8 mouse cellular contexts compared by ENCODE assay signal in the genomic region with DNA sequence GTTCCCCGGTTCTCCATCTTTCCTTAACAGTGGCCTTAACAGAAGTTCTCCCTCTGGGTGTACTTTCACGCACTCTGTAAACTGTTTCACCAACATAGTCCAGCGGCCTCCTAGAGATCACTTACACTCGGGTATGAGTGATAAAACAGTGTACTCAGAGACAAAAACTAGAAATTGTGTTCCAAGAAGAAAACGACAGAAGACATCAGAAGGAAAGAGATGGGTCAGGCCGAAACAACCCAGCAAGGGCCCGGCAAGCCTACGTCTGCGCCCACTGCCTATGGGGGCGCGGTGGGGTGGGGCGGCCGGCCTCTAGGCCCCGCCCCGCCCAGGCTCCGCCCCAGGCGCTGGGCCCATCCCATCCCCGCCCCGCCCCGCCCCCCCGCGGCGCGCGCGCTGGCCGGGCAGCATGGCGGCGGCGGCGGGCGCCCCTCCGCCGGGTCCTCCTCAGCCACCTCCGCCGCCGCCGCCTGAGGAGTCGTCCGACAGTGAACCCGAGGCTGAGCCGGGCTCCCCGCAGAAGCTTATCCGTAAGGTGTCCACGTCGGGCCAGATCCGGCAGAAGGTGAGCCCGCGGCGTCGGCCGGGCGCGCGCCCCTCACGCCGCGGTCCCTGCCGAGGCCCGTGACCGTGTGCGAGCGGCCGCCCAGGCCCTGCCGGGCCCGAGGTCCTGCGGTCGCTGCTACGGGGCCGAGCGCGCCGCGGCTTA. TPM values are rescaled to one million over a fixed set of nuclear protein-coding genes. Genes with fewer than 3 reads are reported as not detected.
DNase-seq lines count a peak whose midpoint lies in the region; ATAC-seq lines count a peak whose summit lies in the region.

Gene Dgkd, plus strand, starts transcription at position 396 of the 709 bp plus-strand sequence.

- H3K9ac ChIP-seq in limb, embryonic 13.5 days: peak within 1 kb of the TSS; percentile 94
- peak within 1 kb of the TSS; percentile 87 for H3K9ac ChIP-seq in midbrain, embryonic 14.5 days (replicated peaks; ENCODE audit: low read length)

- ATAC-seq in limb, embryonic 13.5 days (ENCODE audit: low FRiP score, low read depth): peak; percentile 94
- peak; percentile 95 for ATAC-seq in midbrain, embryonic 14.5 days (ENCODE audit: low FRiP score, low TSS enrichment)

- peak within 1 kb of the TSS; percentile 96 for H3K4me2 ChIP-seq in limb, embryonic 13.5 days (replicated peaks)
- H3K4me2 ChIP-seq in midbrain, embryonic 14.5 days (ENCODE audit: low read length): peak within 1 kb of the TSS; percentile 93

- DNase-seq in 416B (ENCODE audit: low read depth): peak; percentile 75
- DNase-seq in adrenal gland, postnatal 14 days: peak; percentile 88
- peak; percentile 84 for DNase-seq in embryo, embryonic 9.5 days (ENCODE audit: extremely low spot score)
- peak; percentile 99 for DNase-seq in heart, adult 11 months
- DNase-seq in kidney, adult 11 months: peak; percentile 49
- peak; percentile 93 for DNase-seq in midbrain, embryonic 14.5 days
- DNase-seq in spleen, adult 18-20 months: peak; percentile 71 to 77

- H3K4me1 ChIP-seq in limb, embryonic 13.5 days: peaks cover 33% of the 10 kb centered on the region
- peaks cover 15% of the 10 kb centered on the region for H3K4me1 ChIP-seq in midbrain, embryonic 14.5 days (ENCODE audit: control insufficient read depth, insufficient read depth, low read length)

- H3K36me3 ChIP-seq in limb, embryonic 13.5 days: no peaks in the 10 kb centered on the region
- no peaks in the 10 kb centered on the region for H3K36me3 ChIP-seq in midbrain, embryonic 14.5 days (ENCODE audit: control insufficient read depth, insufficient read depth, low read length)

- peak within 1 kb of the TSS; percentile 55; the same call in 1 of the 2 replicates for H3K27ac ChIP-seq in limb, embryonic 13.5 days
- H3K27ac ChIP-seq in midbrain, embryonic 14.5 days (replicated peaks; ENCODE audit: low read depth, low read length): peak within 1 kb of the TSS; percentile 84

- under 1% methylated on average over 43 of the region's 74 CpGs for WGBS in limb, embryonic 13.5 days
- WGBS in midbrain, embryonic 14.5 days: under 1% methylated on average over 69 of the region's 74 CpGs

- H3K9me3 ChIP-seq in limb, embryonic 13.5 days: no peaks in the 10 kb centered on the region
- H3K9me3 ChIP-seq in midbrain, embryonic 14.5 days (ENCODE audit: control insufficient read depth, low read length): no peaks in the 10 kb centered on the region

- no peaks in the 10 kb centered on the region for H3K27me3 ChIP-seq in limb, embryonic 13.5 days
- H3K27me3 ChIP-seq in midbrain, embryonic 14.5 days (ENCODE audit: control insufficient read depth, insufficient read depth, low read length): no peaks in the 10 kb centered on the region

- H3K4me3 ChIP-seq in limb, embryonic 13.5 days: peak within 1 kb of the TSS; percentile 97
- H3K4me3 ChIP-seq in midbrain, embryonic 14.5 days (replicated peaks; ENCODE audit: low read depth, low read length): peak within 1 kb of the TSS; percentile 89

RNA-seq across cellular contexts. Expression of gene Dgkd, which starts in this region (rescaled TPM):
- total RNA-seq in adrenal gland, postnatal 14 days (2021): 81.6 and 129 TPM in 2 replicates
- polyA plus RNA-seq in limb, embryonic 13.5 days (2015; fragmentation: Nextera tagmentation; extraction: Ambion mirVana): 30.7 and 36.6 TPM in 2 replicates
- 48.0 and 50.2 TPM in 2 replicates for polyA plus RNA-seq in midbrain, embryonic 14.5 days (2014; fragmentation: Nextera tagmentation; extraction: Ambion mirVana)

Comparison
In these comparisons a context has a peak if more than half of its experiments do, and no peak if none do; other contexts are left out.
1. Peak in every context shown above with its lines: DNase-seq, ATAC-seq, H3K4me3 ChIP-seq and H3K27ac ChIP-seq.
2. DNase-seq: peak in every context shown above with its lines; median percentile 99 in heart, adult 11 months; 93 in midbrain, embryonic 14.5 days; 88 in adrenal gland, postnatal 14 days; 84 in embryo, embryonic 9.5 days; 75 in 416B; 74 in spleen, adult 18-20 months; 49 in kidney, adult 11 months.